Mouse (Mus musculus): ENCODE measurements around the gene Gys1.
A peak's percentile ranks its signal among the peaks of the same experiment; 100 is the strongest.
"Not testable (repeated sequence)": the region's sequence is repeated elsewhere in the genome, so short reads cannot be mapped to it uniquely, and the experiment has no call there.

Gene Gys1

DNA sequence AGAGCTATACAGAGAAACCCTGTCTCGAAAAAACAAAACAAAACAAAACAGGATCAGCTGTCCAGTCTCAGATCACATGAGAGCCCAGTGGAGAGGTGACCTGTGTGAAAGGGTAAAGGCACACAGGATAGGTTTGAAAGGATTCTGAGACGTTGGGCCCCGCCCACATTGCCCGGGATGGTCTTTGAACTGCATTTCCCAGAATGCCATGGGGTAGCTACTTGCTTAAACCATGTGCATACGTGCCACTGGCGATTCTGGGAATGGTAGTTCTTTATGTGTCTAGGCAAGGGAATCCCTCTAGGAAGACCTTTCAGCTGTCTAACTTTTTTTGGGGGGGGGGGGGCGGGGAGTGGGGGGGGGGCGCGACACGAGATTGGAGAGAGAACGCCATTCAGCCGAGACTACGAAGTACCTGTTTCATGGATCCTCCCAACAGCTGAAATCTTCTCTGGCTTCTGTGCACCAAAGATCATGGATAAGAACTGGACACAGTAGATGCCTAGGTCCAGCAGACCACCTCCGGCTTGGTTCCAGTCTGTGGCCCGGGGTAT is 46.8 kb downstream of the Gys1 start, which contains the start of gene Tulp2:
Gene Tulp2, plus strand, starts transcription at position 504 of the 554 bp plus-strand sequence.
- DNase-seq: peak; percentile 45

DNA sequence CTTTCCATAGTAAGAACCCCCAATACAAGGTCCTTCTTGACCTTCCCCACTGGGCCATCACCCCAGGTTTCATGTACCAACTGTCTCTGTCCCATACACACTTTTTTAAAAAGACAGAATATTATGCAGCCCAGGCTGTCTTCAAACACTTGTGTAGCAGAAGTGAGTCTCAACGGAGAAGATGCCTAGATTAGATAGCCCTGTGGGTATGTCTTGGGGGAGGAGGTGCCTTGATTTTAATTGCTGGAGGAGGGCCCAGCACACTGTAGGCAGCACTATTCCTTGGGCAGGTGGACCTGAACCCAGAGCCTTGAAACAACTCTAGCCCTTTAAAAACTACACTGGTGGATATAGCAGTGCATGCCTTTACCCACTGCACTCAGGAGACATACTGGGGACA is 47.5 kb downstream of the Gys1 start:
- DNase-seq: no peak

DNA sequence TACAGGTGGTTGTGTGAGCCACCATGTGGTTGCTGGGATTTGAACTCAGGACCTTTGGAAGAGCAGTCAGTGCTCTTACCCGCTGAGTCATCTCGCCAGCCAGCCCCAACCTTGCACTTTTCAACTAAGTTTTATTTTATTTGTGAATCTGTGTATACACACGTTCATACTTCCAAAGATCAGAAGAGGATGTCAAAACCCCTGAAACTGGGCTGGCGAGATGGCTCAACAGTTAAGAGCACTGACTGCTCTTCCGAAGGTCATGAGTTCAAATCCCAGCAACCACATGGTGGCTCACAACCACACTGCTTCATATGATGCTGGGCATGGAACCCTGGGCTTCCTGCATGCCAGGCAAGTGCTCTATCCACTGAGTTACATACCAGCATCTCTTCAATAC is 50.3 kb downstream of the Gys1 start:
- DNase-seq: not testable (repeated sequence)

DNA sequence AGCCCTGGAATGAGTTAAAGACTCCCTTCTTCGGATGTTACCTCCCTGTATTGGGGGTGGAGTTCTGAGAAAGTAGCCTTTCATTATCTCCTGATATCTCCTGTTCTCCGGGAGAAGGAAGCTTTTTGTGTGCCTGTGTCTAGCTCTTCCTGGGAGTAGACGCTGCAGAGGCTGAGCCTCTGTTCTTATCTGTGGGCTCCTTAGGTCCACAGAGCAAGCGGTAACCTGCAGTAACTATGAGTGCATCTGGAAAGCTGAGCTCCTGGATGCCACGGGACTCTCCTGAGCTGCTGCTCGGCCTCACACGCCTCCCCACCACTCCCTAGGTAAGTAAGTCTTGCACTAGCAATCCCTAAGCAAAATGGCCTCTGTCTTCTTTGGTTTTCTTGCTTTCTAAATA is 51.5 kb downstream of the Gys1 start:
- DNase-seq: no peak

DNA sequence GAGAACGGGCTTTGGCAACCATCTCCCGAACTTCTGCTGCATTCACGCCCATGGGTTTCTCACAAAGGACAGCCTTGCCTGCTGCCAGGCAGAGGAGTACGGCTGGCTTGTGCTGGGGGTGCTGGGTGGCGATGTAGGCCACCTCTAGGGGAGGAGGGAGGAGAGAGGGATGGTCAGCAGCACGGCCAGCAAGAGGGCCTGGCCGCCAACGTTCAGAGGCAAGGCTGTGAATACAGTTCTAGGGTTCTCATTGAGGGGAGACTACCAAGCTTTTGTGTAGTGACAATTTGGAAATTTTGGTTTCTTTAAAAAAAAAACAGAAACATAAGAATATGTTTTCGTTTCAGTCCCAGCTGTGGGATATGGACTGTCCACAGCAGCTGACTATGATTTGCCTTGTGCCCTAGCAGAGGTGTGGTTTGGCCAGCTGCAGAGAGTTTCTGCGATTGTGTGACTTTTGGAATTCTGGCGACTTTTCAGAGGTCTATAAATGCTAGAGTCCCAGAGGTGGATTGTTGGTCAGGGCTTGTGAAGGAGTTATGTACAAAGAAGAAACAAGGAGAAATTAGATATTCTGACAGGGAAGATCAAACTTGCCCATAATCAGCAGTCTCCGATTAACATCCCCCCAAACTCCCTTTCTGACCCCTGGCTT is 52.2 kb downstream of the Gys1 start, which contains the start of gene Gm45808:
Gene Gm45808, minus strand, starts transcription at position 51 of the 655 bp plus-strand sequence.
- DNase-seq: no peak

DNA sequence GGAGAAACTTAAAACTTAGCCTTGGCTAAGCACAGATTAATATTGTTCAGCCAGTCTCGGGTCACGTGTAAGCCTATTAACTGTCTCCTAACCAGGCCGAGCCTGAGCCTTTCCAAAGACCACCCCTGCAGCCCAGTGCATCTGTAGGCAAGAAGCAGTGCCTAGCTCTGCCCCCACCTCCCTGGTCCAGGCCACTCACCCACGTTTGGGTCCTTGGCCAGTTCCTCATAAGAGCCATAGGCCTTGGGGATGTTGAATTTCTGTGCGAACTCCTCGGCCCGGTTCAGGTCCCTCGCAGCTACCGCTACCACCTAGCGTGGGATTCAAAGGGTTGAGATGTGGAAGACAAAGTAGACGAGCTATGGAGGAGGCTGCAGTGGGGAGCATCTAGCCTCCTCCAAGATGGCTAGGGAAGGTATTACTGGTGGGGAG is 53.2 kb downstream of the Gys1 start:
- no peak for DNase-seq

DNA sequence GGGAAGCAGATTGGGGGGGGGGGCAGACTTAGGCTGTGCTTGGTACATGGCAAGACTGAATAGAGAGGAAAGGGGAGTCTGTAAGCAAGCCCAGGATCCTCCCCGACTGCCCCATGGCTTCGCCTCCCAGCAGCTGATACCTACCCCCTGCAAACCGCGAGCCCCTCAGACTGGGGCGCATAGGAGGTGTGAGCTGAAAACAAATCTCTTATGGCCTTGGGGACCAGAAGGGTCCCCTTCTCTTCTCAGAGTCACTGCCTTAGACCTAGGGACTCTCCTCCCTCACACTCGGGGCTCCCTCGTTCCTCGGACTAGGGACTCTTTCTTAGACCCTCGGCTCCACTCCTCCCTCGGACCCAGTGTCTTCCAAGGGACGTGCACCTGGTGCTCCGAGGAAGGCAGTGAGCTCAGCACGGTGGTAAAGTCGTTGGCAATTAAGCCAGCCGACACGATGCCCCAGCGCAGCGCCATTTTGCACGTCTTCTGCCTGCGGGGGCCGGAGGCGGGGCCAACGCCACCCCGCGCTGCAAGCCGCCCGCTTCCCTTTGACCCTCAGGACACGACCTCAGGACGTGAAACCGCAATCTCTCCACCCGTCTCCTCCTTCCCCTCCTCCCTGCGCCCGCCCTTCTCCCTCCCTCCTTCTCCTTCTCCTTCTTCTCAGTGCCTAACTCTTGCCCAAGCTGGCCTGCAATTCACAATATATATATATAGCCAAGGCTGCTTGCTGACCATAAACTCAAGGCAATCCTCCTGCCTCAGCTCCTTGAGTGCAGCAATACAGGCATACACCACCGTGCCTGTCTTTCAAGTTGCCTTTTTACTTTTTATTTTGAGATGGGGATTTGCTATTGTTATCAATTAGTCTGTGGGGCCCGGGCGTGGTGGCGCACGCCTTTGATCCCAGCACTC is 53.9 kb downstream of the Gys1 start, which contains the start of gene Dhdh:
Gene Dhdh, minus strand, starts transcription at position 513 of the 912 bp plus-strand sequence.
- peak; percentile 36 for DNase-seq

DNA sequence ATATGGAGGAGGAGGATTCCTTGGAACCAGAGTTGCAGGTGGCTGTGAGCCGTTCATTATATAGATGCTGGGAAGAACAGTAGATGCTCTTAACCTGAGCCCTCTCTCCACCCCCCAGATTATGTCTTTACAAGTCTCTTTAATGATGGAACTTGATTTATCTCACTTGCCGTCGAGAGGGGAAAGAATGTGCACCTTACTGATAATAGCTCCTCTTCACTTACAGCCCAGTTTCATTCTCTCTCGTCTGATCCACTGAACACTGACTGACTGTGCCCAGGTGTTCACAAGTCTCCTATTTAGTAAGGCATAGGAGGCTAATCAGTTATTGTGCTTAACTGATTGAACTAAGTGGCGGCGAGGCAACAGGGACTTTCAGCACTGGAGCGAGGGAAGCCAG is 54.9 kb downstream of the Gys1 start:
- DNase-seq: no peak

DNA sequence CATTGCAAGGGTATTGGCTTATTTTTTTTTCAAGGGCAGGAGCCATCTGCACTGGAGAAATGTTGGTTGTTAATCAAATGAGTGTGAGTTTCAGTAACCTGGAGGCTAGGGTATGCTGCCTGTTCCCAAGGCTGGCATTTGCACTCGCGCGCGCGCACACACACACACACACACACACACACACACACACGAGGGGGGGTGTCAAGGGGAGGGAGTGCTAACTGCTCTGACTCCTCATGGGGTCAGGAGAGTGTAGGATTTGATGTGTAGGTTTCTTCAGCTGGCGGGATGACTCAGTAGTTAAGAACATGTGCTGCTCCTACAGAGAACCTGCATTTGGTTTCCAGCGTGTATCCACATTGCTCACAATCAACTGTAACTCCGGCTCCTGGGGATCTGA is 56.2 kb downstream of the Gys1 start:
- no peak for DNase-seq

DNA sequence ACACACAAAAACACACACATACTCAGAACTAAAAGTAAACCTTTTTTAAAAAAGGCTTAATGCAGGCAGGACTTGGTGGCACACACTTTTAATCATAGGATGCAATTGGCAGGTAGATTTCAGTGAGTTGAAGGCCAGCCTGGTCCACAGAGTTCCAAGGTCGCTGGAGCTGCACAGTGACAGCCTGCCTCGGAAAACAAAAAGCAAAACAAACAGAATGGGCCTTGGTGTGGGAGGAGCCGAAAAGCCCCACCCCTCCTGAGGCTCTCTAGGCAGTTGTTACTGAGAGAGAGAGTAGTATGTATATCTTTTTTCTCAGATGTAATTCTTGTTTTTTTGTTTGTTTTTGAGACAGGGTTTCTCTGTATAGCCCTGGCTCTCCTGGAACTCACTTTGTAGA is 56.6 kb downstream of the Gys1 start:
- DNase-seq: no peak

DNA sequence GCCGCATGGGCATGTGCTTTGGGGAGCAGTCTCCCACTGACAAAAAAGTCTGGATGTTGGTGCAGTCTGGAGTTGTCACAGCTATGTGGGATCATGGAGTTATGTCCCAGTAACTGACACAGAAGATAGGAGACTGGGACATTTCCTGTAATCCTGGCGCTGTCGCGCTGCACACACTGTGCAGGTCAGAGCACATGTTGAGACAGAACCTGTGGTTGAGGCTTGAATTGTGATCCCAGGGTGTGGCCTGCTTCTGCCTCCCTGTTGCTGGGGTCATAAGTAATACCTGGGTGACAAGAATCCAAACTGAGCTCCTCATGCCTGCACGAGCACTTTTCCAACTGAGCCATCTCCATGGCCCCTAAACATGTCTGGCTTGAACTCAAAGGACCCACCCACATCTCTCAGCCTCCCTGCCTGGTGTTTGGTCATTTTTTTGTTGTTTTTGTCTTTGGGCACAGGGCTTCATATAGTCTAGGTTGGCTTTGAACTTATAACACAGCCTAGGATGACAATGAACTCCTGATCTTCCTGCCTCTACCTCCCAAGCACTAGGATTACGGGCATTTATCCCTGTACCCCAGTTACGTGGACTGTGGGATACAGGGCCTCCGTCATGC is 57.7 kb downstream of the Gys1 start:
- DNase-seq: no peak

DNA sequence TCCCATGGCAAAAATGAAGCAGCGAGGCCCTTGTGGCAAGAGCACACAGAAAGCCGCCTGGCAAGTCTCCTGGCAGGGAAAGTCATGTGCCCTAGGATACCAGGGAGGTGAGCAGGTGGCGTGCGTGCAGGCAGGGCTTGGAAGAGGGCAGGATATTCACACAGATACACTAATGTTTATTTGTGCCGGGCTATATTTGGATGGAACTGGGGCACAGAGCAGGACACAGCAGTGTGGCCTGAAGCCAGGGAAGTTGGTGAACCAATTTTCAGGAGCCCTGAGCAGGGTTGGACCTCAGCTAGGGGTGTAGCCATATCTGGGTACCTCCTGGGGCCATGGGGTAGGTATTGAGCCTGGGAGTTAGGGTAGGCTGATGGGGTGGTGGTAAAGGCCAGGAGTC is 58.3 kb downstream of the Gys1 start:
- DNase-seq: no peak

DNA sequence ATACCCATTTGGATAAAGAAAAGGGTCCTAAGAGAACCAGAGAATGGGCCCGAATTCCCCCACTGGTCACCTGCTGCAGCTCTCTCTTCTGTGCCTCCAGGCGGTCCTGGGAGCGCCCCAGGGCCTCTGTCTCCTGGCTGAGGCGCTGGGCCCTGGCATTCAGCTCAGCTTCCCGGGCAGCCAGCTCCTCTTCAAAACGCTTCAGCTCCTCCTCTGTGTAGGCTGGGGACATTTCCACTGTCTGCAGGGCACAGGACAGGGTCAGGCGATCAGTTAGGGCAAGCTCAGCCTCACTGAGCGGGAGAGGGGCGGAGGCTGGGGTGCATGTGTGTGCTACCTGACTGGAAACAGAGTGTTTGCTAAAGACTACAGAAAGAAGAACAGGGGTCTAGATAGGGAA is 59.9 kb downstream of the Gys1 start:
- no peak for DNase-seq

DNA sequence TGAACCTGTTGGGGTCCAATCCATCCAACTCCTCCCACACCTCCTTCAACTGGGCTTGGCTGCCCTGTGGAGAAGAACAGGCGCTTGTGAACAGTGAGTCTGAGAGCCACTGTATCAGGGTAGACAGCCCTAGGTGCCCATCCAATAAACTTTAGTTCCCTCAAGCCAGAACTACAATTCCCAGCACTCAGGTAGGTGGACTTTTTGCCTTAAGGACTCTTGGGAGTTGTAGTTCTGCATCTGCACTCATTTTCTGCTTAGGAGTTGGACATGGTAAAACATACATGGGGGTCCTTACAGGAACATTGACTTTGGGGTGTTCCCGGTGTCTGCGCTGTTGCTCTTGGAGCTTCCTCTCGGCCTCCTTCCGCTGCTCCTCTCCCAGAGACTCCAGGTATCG is 63.8 kb downstream of the Gys1 start:
- DNase-seq: no peak
